Mouse (Mus musculus) liver, embryonic 12.5 days (tissue): ENCODE measurements around the gene Utp20. TPM values are rescaled to one million over a fixed set of nuclear protein-coding genes. Genes with fewer than 3 reads are reported as not detected.

Experiments used
- ATAC-seq: fragments of 200-750 bp; cut with Nextera tagmentation; 2 replicates; pipeline ENCODE4 v1.8.0; 2017; ENCODE audit warnings: moderate number of reproducible peaks, mild to moderate bottlenecking, moderate library complexity
- H3K27ac ChIP-seq: fragments of 300-500 bp; sonication (generic); 2 replicates; pipeline ENCODE4 v1.5.1; 2016; ENCODE audit warnings: mild to moderate bottlenecking
- H3K27me3 ChIP-seq: fragments of 300-500 bp; sonication (generic); replicated peaks from 2 replicates; pipeline ENCODE4 v1.6.1; 2016; ENCODE audit warnings: mild to moderate bottlenecking, moderate library complexity
- H3K36me3 ChIP-seq: fragments of 300-500 bp; sonication (generic); 2 replicates; pipeline ENCODE4 v1.6.1; 2016; ENCODE audit warnings: mild to moderate bottlenecking, moderate library complexity
- H3K4me1 ChIP-seq: fragments of 300-500 bp; sonication (generic); 2 replicates; pipeline ENCODE4 v1.6.1; 2016
- H3K4me2 ChIP-seq: fragments of 300-500 bp; sonication (generic); 2 replicates; pipeline ENCODE4 v1.6.1; 2016; ENCODE audit warnings: mild to moderate bottlenecking, moderate library complexity
- H3K4me3 ChIP-seq: fragments of 300-500 bp; sonication (generic); 2 replicates; pipeline ENCODE4 v1.5.1; 2016; ENCODE audit warnings: mild to moderate bottlenecking, moderate library complexity
- H3K9ac ChIP-seq: fragments of 300-500 bp; sonication (generic); 2 replicates; pipeline ENCODE4 v1.6.1; 2016; ENCODE audit warnings: mild to moderate bottlenecking, moderate library complexity
- H3K9me3 ChIP-seq: fragments of 300-500 bp; sonication (generic); replicated peaks from 2 replicates; pipeline ENCODE4 v1.6.1; 2016; ENCODE audit warnings: mild to moderate bottlenecking, moderate library complexity
- WGBS: fragments of 180-500 bp; shearing (Covaris S2); methylation state at CpG from one replicate; pipeline ENCODE4 v1.1.7; 2016; ENCODE audit not compliant: insufficient replicate concordance; 5-methylcytosine and 5-hydroxymethylcytosine counted together
- polyA plus RNA-seq: library from polyadenylated mRNA; unstranded; fragments of >200 nt; fragmentation: Nextera tagmentation; extraction: Ambion mirVana; gene quantifications from 2 replicates; pipeline ENCODE4 v1.2.1, GENCODE M21; 2016

The Utp20 gene
- polyA plus RNA-seq, 1 experiment from 2014 or later, result 17.2 TPM

DNA sequence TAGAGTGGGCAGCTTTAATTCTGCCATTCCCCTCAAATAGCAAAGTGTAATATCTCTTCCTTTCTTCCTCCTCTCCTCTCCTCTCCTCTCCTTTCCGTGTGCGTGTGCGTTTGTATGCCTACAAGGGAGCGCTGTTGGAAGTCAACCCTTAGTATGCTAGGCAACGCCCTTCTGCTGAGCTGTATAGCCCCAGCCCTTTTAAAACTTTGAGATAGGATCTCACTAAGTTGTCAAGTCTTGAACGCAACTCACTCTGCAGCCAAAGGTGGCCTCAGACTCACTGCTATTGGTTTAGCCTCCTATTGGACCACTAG is 94.3 kb downstream of the Utp20 start:
- Histone ChIP-seq H3K4me3 (peak overlapping the region; percentile 77), H3K36me3 (peaks cover 22% of the 10 kb centered on the region), H3K4me2 (peak overlapping the region; percentile 92), H3K4me1 (peaks cover 15% of the 10 kb centered on the region), H3K27ac (no peak overlapping the region), H3K27me3 (0 out of 2 replicates have a peak, but pooled peaks cover 4% of the 10 kb centered on the region), H3K9ac (peak overlapping the region; percentile 91), H3K9me3 (no peaks in the 10 kb centered on the region)
- 5% methylated on average over 6 of the region's 6 CpGs for WGBS
- peak; percentile 73 for ATAC-seq

- peaks cover 15% of the 10 kb centered on the region for H3K4me1 ChIP-seq
- peak; percentile 25 for ATAC-seq
- H3K4me3 ChIP-seq, result peak overlapping the region; percentile 77
- 0 out of 2 replicates have a peak, but pooled peaks cover 4% of the 10 kb centered on the region for H3K27me3 ChIP-seq
- H3K9me3 ChIP-seq, result no peaks in the 10 kb centered on the region
- H3K27ac ChIP-seq, result no peak overlapping the region; the same call in none of the 2 replicates
- peak overlapping the region; percentile 91 for H3K9ac ChIP-seq
- peaks cover 16% of the 10 kb centered on the region for H3K36me3 ChIP-seq
- peak overlapping the region; percentile 92 for H3K4me2 ChIP-seq
- WGBS, result 1% methylated on average over 61 of the region's 61 CpGs
Observed at GRCm38 (mm10) chr10:88731496-88732308, 94.9 kb downstream of the Utp20 start.

DNA sequence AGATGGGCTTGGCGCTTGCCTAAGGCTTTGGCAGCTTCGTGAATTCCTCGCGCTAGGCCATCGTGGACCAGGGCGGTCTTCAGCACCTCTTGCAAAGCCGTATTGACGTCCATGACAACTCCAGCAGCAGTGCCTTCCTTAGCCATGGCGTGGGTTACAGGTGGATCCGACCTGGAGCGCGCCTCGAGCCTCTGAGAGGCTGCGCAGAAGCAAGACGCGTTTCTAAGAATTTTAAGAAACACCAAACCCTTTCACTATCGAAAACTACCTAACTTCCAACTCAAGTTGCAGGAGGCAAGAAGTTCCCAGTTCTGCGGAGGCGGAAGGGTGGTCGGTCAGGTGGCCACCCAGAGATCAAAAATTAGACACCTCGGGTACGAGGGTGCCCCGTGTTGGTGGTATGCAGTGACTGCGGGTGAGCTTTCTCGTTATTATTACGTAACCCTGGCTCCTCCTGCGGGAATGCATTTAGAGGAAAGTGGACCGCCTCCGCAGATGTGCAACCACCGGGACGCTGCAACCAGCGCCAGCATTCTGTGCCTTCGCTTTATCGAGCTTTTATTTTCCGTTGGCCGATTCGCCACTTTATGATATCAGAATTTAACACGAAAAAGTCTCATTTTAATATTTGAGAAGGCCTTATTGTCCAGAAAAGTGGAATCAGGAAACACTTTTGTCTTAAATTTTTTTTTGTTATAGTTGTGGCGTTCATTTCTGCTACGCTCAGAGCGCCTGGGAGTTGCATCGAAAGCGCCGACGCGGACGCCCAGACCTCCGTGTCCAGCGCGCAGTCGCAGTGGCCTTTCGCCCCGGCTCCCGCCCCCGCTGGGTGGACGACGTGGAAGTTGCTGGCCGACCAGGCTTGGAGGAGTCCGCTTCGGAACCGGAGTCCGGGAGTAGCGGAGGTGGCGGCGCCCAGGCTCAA is 95.8 kb downstream of the Utp20 start, which contains the start of gene Arl1:
Gene Arl1, plus strand, starts transcription at position 288 of the 925 bp plus-strand sequence.
- Histone ChIP-seq H3K4me1 (peaks cover 15% of the 10 kb centered on the region), H3K9me3 (no peaks in the 10 kb centered on the region), H3K27ac (peak within 1 kb of the TSS; percentile 63), H3K36me3 (peaks cover 9% of the 10 kb centered on the region; the same call in 1 of the 2 replicates), H3K4me3 (peak within 1 kb of the TSS; percentile 77), H3K27me3 (peaks cover 4% of the 10 kb centered on the region; the same call in 1 of the 2 replicates), H3K9ac (peak within 1 kb of the TSS; percentile 91), H3K4me2 (peak within 1 kb of the TSS; percentile 92)
- peak; percentile 90 for ATAC-seq
- WGBS, result under 1% methylated on average over 65 of the region's 65 CpGs

DNA sequence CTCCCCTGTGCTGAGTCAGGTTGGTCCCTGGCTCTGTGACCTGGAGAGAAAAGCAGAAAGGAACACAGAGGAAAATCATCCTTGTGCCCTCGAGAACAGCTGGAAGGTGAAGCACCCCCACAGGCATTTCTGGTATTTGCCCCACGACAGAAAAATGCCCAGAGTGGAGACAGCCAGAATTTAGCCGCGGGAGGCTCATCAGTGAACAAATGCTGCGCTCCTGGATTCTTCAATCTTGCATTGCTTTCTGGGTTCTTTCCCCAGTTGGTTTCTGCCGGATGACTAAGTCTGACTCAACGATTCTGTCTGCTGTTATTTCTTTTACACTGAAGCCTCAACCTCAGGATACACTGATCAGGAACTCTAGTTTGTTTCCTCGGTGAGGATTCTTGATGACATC is 98.4 kb downstream of the Utp20 start:
- WGBS, result 61% methylated on average over 8 of the region's 8 CpGs

GRCm38 (mm10) chr10:88727128-88727527 is 99.5 kb downstream of the Utp20 start:
- H3K27ac ChIP-seq, result no peak overlapping the region
- no peak overlapping the region for H3K9ac ChIP-seq
- no peak overlapping the region for H3K4me3 ChIP-seq
- peaks cover 4% of the 10 kb centered on the region for H3K27me3 ChIP-seq
- no peak overlapping the region for H3K4me2 ChIP-seq
- no peaks in the 10 kb centered on the region for H3K9me3 ChIP-seq
- WGBS, result 25% methylated on average over 1 of the region's 1 CpGs
- no peak for ATAC-seq
- no peaks in the 10 kb centered on the region for H3K36me3 ChIP-seq
- peaks cover 7% of the 10 kb centered on the region for H3K4me1 ChIP-seq

More for the DNA sequence above, 98.4 kb downstream of the Utp20 start:
- no peak overlapping the region for H3K9ac ChIP-seq
- ATAC-seq, result no peak
- peaks cover 4% of the 10 kb centered on the region for H3K27me3 ChIP-seq
- H3K9me3 ChIP-seq, result no peaks in the 10 kb centered on the region
- peaks cover 15% of the 10 kb centered on the region for H3K4me1 ChIP-seq
- H3K27ac ChIP-seq, result no peak overlapping the region
- H3K4me3 ChIP-seq, result no peak overlapping the region
- H3K4me2 ChIP-seq, result no peak overlapping the region
- H3K36me3 ChIP-seq, result no peaks in the 10 kb centered on the region

GRCm38 (mm10) chr10:88725343-88725742 is 101.3 kb downstream of the Utp20 start:
- Histone ChIP-seq H3K27ac (no peak overlapping the region), H3K9ac (no peak overlapping the region), H3K36me3 (no peaks in the 10 kb centered on the region), H3K9me3 (no peaks in the 10 kb centered on the region), H3K27me3 (peaks cover 4% of the 10 kb centered on the region), H3K4me3 (no peak overlapping the region), H3K4me2 (no peak overlapping the region), H3K4me1 (peaks cover 3% of the 10 kb centered on the region; the same call in 1 of the 2 replicates)
- 49% methylated on average over 2 of the region's 2 CpGs for WGBS
- no peak for ATAC-seq

- H3K27ac ChIP-seq, result no peak overlapping the region
- H3K36me3 ChIP-seq, result no peaks in the 10 kb centered on the region
- no peak overlapping the region for H3K9ac ChIP-seq
- H3K4me2 ChIP-seq, result no peak overlapping the region
- no peaks in the 10 kb centered on the region; the same call in 1 of the 2 replicates for H3K27me3 ChIP-seq
- H3K9me3 ChIP-seq, result no peaks in the 10 kb centered on the region
- 51% methylated on average over 1 of the region's 1 CpGs for WGBS
- ATAC-seq, result no peak
- H3K4me1 ChIP-seq, result no peaks in the 10 kb centered on the region
- H3K4me3 ChIP-seq, result no peak overlapping the region
Observed at GRCm38 (mm10) chr10:88719618-88720017, 107.0 kb downstream of the Utp20 start.

- no peak overlapping the region for H3K9ac ChIP-seq
- H3K36me3 ChIP-seq, result no peaks in the 10 kb centered on the region
- ATAC-seq, result no peak
- H3K27ac ChIP-seq, result no peak overlapping the region
- no peak overlapping the region for H3K4me2 ChIP-seq
- H3K9me3 ChIP-seq, result no peaks in the 10 kb centered on the region
- H3K4me1 ChIP-seq, result no peaks in the 10 kb centered on the region
- WGBS, result 40% methylated on average over 2 of the region's 2 CpGs
- no peaks in the 10 kb centered on the region for H3K27me3 ChIP-seq
- H3K4me3 ChIP-seq, result no peak overlapping the region
Observed at GRCm38 (mm10) chr10:88717756-88718025, 108.9 kb downstream of the Utp20 start.

DNA sequence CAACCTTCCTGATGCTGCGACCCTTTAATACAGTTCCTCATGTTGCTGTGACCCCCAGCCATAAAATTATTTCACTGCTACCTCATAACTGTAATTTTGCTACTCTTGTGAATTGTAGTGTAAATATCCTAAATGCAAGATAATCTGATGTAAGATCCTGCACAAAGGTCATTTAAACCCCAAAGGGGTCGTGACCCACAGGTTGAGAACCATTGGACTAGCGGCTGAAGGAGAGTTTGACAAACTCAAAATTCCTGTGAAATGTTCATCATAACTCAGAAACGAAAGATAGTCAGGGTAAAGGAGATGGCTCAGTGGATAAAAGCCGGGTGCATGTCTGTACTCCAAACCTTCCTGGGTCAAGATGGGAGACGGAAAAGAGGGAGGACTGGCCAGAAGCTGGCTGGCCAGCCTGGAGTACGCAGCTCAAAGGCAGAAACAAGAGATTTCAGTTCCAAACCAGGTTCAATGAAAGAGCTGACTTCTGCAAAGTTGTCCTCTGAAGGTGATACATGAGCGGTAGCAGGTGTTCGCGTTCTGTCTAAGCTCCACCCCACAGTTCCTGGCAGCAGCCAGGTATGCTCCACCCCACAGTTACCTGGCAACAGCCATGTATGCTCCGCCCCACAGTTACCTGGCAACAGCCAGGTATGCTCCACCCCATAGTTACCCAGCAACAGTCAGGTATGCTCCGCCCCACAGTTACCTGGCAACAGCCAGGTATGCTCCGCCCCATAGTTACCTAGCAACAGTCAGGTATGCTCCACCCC is 109.4 kb downstream of the Utp20 start:
- ATAC-seq, result no peak
- Histone ChIP-seq H3K9ac (no peak overlapping the region), H3K4me2 (no peak overlapping the region), H3K4me3 (no peak overlapping the region), H3K27ac (no peak overlapping the region), H3K4me1 (no peaks in the 10 kb centered on the region), H3K27me3 (no peaks in the 10 kb centered on the region), H3K9me3 (no peaks in the 10 kb centered on the region), H3K36me3 (no peaks in the 10 kb centered on the region)
- WGBS, result 37% methylated on average over 13 of the region's 13 CpGs

GRCm38 (mm10) chr10:88715621-88716020 is 111.0 kb downstream of the Utp20 start:
- no peaks in the 10 kb centered on the region for H3K27me3 ChIP-seq
- whole genome bisulfite sequencing, result 79% methylated on average over 6 of the region's 6 CpGs
- no peak overlapping the region for H3K4me3 ChIP-seq
- no peak overlapping the region for H3K27ac ChIP-seq
- no peak overlapping the region for H3K4me2 ChIP-seq
- no peaks in the 10 kb centered on the region for H3K36me3 ChIP-seq
- H3K4me1 ChIP-seq, result no peaks in the 10 kb centered on the region
- H3K9me3 ChIP-seq, result no peaks in the 10 kb centered on the region
- H3K9ac ChIP-seq, result no peak overlapping the region
- ATAC-seq, result no peak

DNA sequence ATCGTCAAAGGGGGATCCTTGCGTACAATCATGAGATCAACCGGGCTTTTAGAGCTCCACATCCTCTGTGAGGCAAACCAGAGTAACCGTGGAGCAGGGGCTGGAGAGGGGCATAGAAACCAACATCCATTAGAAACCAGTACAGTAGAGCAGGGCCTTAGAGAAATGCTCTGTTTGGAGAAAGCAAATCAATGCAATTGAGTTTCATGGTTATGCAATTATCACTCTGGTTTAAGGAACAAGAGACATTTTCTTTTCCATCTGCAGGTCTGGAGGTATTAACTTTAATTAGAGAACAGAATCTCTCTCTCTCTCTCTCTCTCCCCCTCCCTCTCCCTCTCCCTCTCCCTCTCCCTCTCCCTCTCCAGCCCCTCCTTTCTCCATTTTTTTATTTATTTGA is 111.9 kb downstream of the Utp20 start:
- Histone ChIP-seq H3K9me3 (no peaks in the 10 kb centered on the region), H3K4me2 (no peak overlapping the region), H3K4me1 (no peaks in the 10 kb centered on the region), H3K36me3 (no peaks in the 10 kb centered on the region), H3K4me3 (no peak overlapping the region), H3K27ac (no peak overlapping the region), H3K9ac (no peak overlapping the region), H3K27me3 (no peaks in the 10 kb centered on the region)
- no peak for ATAC-seq
- 75% methylated on average over 4 of the region's 4 CpGs for WGBS
